Mouse (Mus musculus) kidney, postnatal 25 days (tissue): ENCODE measurements around the gene Vhl.

Experiments
- DNase-seq, 2 experiments: peaks; one replicate each; pipeline ENCODE4 v3.0.0; 2021; ENCODE audit warnings: mixed read lengths in 2 of 2

Gene Vhl

DNA sequence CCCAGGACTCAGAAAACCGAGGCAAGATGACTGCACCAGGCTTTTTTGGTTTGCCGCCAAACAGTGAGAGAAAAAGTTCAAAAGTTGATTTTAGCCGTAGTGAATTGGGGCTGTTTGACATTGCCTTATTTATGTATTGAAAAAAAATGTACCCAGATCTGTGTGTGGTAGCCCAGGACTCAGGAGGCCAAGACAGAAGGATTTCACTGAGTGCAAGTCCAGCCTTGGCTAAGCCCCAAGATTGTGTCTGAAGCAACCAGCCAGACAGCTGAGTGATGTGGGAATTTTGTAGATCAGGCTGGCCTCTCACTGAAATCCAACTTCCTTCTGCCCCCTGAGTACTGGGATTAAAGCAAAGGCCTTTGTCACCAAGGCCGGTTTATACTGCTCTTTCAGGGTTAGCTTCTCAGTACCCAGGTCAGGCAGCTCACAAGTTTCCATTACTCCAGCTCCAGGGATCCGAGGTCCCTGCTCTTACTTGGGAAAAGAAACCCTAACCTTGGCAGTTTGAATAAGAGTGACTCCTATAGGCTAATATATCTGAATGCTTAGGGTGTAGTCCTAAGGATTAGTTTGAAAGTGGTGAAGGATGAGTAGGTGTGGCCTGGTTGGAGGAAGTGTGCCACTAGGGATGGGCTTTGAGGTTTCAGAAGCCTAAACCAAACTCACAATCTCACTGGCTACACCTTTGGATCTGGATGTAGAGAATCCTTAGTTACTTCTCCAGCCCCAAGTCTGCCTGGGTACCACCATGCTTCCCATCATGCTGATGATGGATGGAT lies 1.4 kb downstream of the Vhl start:
- DNase-seq: peak in 1 of 2 experiments; percentile 34

DNA sequence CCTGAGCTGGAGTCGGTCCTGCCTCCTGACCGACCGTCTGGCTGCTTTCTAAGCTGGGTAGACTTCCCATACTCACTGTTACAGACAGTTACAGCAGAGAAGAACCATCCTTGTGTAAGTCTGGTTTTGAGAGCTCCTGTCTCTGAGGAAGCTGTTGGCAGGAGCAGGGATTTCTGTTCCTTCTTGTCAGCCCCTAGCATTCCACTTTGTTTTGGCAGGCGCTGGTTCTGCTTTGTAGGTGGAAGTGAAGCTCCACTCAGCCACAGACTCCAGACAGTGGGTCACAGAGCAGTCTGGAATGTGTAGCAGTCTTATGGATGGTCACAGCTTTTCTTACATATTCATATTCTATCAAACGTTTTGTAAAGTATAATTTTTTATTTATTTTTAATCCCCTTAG lies 6.6 kb downstream of the Vhl start:
- DNase-seq: no peak

DNA sequence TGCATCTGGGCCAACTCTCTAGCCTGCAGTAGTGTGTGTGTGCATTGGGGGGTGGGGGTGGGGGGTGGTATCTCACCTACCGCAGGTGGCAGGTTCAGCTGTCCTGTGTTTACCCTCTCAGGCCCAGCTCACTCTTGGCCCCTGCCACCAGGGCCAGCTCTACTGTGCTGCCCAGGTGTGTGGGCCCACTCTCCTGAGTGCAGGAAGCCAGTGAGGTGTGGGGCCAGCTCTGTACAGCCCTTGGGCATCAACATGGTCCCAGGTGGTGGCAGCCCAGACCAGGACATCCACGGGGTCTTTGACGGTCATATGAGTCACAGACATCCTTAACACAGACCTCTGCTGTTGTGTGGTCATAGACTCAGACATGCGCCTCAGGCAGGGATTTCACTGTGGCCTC lies 9.1 kb downstream of the Vhl start:
- no peak for DNase-seq

DNA sequence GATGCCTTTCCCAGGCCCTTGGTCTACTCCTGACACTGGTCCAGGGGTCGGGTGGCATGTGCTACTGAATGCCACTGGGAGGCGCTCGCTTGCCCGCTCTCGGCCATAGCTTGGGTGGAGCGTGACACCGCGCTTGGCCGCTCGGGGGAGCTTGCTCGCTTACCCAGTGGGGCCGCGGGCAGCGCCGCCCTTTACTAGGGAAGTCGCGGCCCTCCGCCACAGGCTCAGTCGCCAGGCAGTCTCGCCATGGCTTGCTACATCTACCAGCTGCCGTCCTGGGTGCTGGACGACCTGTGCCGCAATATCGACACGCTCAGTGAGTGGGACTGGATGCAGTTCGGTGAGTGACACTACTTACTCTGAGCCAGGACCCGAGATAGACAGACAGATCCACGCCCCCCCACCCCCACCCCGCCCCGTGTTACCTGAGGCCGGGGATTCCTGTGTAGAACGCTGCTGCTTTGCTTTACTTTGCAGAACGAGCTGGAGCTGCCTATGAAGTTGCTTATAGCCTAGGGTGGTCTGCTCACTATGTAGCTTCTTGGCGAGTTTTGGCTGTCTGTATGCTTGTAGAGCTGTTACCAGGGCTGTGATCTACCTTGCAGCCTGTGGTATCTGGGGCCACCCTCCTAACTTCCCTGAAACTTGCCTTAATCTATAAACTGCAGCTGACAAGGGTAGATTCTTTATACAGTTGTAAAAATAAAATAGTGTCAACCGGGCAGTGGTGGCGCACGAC lies 14.7 kb downstream of the Vhl start, which contains the start of gene Irak2:
Gene Irak2 (plus strand): TSS at position 166 of the 739 bp plus-strand sequence.
- DNase-seq: peak; percentile 97

DNA sequence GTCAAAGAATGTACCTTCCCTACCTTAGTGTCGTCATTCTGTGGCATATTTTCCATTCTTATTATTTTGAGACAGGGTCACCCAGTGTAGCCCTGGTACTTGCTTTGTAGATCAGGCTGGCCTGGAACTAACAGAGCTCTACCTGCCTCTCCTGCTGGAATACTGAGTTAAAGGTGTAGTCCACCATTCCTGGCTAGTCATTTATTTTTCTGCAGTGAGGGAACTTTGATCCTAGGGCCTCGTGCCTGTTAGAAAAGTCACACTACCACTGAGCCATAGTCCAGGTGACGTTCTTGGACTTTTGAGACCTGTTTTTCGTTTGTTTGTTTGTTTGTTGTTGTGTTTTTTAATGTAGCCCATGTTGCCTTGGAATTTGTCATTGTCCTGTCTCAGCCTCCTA lies 15.4 kb downstream of the Vhl start:
- DNase-seq: peak; percentile 46 to 59

DNA sequence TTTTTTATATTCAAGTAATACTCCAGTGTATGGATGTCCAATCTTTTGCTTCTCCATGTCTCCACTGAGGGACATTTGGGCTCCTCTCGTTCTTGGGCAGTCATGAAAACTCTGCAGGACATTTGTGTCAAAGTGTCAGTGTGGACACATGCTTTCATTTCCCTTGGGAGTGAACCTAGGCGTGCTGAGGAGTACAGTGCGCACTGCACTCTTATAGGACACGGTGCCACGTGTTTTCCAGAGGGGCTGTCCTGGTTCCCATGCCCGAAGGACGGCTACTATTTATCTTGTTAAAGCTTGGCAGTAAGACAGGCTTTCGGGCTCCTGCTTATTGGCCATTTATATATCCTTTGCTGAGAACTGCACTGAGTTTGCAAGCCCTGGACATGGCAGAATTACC lies 18.8 kb downstream of the Vhl start:
- no peak for DNase-seq

DNA sequence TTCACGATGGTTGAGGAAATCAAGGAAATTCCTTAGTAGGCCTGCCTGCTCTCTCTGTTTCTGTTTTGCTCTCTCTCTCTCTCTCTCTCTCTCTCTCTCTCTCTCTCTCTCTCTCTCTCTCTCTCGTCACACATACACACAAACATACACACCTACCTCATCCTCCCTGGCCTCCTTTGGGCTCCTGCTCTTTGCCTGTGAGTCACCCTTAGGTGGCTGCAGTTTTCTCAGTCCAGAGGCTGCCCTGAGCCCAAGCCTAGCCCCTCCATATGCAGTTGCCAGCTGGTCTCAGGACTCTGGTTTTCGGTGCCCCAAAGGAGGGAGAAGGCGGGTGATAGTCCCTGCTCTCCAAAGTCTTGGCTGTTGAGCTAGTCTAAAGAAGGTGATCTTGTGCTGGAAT lies 19.3 kb downstream of the Vhl start:
- no peak for DNase-seq

DNA sequence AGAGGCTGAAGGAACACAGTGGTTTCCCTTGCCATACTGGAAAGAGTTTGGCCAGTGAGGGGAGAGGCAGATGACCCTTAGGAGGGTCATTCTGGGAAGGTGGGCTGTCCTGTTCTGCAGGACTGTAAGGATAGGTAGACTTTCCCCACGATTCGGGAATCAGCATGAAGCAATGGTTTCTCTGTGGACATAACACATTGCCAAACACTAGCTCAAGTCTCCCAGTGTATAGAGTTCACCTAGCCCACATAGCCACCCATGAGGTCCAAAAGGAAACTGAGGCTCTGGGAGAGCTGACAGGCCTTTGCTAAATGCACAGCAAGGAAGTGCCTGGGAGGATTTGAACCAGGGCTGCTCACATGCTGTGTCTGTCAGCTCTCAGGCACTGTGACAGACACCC lies 20.2 kb downstream of the Vhl start:
- DNase-seq: no peak

DNA sequence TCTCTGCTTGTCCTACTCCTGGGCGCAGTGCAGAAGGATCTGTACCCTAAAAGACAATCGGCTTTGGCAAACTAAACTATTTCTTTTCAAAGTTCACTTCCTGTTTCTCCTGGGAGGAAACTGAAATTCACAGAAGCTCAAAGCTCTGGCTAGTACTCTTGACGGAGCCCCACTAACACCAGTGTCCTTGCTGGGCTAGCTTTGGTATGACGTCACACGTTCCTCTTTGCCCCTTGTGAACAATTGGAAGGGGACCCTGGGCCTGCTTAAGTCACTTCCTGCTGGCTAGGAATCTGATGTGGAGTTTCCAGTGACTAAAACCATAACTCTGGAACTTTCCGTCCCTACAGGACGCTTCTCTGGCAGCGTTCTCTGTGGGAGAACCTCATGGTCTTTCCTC lies 21.0 kb downstream of the Vhl start:
- peak; percentile 66 to 87 for DNase-seq

DNA sequence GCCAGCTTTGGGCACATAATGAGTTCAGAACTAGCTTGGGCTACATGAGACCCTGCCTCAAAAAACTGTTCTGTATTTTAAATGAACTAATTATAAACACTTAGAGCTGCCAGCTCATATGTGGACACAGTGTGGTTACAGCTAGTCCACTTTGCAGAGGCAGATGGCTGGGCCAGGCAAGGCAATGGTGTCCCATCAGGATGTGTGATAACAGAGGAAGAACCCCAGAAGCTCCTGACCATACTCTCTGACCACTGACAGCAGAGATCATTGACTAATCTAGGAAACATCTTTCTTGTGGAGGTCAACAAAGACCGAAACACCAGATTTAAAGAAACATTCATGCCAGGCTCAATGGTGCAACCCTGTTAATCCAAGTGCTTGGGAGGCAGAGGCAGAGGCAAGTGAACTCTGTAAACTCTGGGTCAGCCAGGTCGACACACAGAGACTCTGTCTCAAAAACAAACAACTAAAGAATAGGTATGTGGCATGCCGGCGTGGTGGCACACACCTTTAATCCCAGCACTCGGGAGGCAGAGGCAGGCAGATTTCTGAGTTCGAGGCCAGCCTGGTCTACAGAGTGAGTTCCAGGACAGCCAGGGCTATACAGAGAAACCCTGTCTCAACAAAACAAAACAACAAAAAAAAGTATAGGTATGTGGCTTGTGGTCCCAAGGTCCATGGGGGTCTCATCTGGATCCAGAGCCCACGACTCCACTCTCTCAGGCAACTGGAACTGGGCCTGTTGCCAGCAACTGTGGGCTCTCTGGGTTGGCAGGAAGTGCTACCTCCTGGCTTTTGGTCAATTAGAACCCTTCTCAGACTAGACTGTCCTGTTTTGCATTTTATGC lies 25.8 kb downstream of the Vhl start:
- peak in 1 of 2 experiments; percentile 40 for DNase-seq

DNA sequence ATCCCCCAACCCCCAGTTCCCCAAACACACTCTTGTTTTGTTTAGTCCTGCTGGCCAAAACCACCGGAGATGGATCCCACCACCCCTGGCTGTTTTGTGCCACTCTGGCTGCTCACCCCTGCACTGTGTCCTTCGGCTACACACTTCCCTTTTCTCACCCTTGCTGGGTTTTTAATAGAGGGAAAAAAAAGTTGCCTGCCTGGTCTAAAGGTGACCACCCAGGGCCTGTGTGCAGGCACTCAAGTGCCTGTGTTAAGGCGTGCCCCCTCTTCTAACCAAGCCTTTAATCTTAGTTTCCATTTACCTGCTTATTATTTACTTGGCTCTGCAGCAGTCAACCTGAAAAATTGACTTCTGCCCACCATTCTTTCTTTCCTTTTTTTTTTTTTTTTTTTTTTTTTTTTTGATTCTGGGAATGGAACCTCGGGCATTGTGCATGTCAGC lies 26.5 kb downstream of the Vhl start:
- DNase-seq: no peak

DNA sequence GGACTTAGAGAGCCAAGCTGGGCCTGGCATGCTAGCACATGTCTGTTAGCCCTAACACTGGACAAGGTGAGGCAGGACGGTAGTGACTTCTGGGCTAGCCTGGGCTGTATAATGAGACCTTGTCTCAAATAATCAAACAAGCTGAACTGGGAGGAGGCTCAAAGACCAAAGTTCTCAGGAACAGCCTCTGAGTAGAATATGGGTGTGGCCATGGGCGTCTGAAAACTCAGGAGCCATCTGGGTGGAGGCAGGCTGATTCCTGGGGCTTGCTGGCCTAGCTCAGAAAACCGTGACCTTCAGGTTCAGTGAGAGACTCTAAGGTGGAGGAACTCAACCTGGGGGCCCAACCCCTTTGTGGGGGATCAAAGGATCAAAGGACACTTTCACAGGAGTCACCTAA lies 27.9 kb downstream of the Vhl start:
- DNase-seq: no peak

DNA sequence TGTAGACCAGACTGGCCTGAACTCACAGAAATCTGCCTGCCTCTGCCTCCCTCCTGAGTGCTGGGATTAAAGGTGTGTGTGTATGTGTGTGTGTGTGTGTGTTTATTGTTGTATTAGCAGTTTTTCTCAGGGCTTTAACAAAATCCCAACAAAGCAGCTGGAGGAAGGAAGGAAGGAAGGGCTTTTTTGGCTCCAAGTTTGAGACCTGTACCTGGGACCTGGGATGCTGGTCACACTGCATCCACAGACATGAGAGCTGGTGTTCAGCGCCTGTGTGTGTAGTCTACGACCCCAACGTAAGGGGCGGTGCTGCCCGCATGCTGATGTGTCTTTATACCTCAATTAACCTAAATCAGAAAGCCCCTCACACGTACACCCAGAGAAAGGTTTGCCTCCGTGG lies 29.8 kb downstream of the Vhl start:
- peak in 1 of 2 experiments; percentile 42 for DNase-seq

DNA sequence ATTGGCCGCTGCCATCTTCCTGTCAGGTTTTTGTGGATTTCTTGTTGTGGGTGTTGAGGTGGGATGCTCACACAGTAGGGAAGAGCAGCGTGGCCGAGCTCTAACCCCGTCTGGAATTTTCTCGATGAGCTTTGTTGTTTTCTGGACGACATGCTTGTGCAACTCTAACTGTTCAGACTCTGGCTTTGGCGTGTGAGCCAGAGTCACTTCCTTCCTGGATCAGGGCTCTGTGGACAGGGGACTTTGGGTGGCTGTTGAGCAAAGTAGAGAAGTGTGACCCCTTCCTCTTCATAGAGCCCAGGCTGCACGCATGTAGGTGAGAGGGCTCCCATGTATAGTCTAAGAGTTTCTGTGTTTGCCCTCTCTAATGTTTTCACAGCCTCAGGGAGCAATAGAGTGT lies 30.3 kb downstream of the Vhl start:
- DNase-seq: no peak

DNA sequence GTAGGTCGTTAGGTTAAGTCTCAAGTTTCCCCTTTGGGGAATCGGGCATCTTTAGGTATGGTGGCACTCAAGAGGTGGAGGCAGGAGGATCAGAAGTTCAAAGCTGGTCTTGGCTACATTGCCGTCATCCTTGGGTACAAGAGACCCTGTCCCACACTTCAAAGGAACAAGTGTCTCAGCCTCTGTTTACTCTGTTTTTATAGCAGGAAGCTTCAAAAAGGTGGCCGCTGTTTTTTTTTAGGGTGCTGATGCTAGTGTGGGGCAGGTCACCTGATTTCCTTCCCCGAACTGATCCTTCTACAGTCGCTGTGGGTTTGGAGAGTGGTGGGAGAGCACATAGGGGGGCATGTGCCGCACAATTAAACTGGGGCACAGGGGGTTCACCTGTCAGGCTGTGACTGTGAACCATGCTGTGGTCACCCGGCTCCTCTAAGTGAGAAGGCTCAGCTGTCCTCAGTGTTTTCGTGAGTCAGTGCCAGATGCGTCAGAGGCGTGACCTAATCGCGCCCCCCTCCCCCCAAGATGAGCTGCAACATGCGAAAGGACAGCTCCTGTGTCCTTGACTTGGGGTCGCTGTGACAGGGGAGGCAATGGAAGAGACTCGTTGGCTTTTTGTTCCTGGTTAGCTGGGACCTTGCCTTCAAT lies 31.1 kb downstream of the Vhl start:
- DNase-seq: peak; percentile 34 to 71

DNA sequence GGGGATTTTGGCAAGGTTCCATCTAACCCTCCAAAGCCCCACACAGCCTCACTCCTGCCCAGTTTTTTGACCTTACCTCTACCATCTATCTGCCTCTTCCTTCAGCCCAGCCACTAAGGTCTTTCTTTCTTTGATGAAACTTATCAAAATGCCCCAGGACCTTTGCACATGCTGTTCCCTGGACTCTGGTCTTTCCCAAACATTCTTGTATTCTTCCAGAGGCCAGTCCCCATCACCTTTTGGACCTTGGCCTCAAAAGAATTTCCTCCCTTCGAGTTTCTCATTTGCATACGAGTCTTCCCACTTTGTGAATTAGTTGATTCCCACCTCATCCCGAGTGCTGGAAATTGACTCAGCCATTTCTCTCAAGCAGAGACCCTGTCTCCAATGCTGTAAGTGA lies 31.7 kb downstream of the Vhl start:
- no peak for DNase-seq

DNA sequence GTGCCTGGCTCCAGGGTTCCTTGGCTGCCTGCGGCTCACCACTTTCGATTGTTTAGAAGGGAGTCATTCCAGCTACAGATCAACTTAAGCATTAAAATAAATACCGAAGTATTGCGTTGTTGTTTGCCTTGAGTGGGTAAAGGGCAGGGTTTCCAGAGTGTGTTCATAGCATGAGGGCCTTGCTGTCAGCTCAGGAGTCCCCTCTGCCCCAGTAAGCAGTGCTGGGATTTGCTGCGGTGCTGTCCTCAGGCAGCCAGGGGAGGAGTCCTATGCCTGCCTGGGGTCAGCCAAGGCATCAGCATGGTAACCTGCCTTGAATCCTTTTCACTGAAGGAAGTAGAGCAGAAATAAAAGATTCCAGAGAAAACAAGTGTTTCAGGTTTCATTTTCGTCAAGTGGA lies 33.1 kb downstream of the Vhl start:
- peak; percentile 35 to 76 for DNase-seq

DNA sequence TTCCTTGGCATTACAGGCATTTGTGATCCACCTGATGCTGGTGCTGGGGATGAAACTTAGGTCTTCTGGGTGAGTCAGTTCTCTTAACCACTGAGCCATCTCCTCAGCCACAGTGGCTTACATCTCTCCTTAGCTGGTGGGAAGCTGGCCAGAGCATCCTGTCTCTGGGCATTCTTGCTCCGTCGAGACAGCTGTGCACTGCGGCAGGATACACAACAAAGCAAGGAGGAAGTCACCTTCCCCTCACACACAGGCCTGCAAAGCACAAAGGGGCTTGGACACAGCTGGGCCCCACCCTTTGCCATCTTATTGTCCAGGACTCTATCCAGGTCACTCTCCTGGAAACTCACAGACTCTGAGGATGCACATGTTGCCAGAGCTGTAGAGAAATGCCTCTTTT lies 34.5 kb downstream of the Vhl start:
- DNase-seq: peak; percentile 61 to 84

DNA sequence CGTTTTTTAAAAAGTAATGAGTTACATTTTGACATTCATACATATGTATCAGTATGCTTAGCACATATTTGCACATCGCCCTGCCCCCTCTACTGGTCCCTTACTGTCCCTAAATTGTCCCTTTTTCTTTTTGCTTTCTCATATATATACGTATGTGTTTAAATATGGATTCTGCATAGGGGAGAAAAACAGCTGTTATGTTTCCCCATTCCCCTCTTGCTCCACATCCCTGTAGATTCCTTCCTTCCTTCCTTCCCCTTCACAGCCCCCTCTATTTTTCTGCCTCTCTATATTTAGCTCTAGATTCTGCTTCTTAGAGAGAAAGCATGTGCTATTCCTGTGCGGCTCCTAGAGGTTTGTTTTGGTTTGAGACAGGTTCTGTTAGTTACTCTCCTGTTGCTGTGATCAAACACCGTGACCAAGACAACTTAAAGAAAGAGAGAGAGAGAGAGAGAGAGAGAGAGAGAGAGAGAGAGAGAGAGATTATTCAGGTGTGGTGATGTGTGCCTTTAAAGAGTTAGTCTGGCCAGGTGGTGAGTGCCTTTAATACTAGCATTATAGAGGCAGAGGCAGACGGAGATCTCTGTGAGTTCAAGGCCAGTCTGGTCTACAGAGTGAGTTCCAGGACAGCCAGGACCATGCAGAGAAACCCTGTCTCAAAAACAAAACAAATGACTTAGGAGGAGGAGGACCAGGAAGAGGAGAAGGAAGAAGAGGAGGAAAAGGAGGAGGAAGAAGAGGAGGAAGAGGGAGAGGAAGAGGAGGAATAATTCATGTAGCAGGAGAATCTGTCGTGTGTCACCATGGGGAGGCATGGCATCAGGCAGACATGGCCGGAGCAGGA lies 36.1 kb downstream of the Vhl start:
- no peak for DNase-seq

DNA sequence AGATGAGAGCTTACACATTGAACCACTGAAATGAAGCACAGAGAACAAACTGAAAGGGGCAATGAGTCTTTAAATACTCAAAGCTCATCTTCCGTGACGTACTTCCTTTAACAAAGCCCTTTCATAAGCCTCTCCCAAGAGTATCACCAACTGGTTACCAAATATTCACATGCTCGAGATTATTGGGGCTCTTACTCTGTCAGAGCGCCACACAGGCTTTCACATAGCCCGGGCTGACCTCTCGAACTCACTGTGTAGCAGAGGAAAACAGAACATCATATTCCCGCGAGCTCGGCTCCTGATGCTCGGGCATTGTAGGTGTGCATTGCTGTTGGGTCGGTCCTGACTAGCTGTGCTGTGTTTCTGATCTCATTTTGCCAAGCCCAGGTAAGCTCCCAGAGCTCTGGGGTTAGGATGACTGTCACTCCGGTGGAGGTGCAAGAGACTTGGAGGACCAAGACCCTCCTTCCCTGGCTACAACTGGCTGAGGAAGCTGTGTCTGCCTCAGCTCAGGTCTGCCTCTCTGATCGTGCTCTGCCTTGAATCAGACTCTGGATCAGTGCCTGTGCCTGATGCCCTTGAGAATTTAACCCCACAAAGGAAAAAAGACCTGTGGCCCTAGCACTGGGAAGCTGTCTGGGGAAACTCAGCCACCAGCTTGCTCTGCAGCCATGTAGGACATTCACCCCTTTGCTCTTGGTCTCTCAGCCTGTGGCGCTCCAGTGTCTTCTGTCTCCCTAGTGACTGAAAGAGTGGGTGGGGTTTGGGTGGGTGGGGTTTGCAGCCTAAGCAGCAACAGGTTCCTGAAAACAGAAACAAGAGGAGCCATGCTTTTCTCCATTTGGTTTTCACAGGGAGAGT lies 37.0 kb downstream of the Vhl start:
- DNase-seq: peak in 1 of 2 experiments; percentile 50
